Mouse (Mus musculus) splenic B cell, adult 2 months (primary cell): ENCODE data around the gene Gm14440.
"Not testable (repeated sequence)": the region's sequence is repeated elsewhere in the genome, so short reads cannot be mapped to it uniquely, and the experiment has no call there.

ENCODE experiments used
- DNase-seq: peaks from one replicate; pipeline ENCODE4 v3.0.0-alpha.2; 2011; ENCODE audit warnings: low read depth, low spot score
- H3K27me3 ChIP-seq: 2 replicates; pipeline ENCODE4 v1.6.1; 2012; ENCODE audit warnings: mild to moderate bottlenecking, low read length, moderate library complexity, mixed read lengths; ENCODE audit not compliant: control insufficient read depth, poor library complexity, insufficient read depth, severe bottlenecking
- H3K36me3 ChIP-seq: 2 replicates; pipeline ENCODE4 v1.6.1; 2012; ENCODE audit warnings: mild to moderate bottlenecking, low read length, moderate library complexity, mixed read lengths; ENCODE audit not compliant: control insufficient read depth, poor library complexity, insufficient read depth, severe bottlenecking

Gm14440 gene

DNA sequence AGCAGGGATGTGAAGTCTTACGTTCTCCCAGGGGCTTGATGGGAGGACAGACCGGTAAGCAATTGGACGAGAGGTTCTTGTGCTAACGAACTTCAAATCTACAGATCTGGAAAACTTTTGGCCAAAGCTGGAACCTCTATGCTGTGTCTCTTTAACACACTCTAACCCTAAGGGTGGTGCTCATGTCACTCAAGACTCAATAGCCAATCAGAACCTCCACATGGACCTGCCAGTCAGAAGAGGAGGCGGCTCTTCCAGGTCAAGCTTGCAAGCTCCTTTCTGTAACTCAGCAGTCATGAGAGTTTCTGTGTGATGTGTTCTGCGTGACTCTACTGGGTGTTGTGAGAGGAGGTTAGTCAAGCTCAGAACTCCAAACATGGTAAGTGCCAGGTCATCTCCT lies at the start of gene Gm14440:
Gene Gm14440, plus strand, starts transcription at position 301 of the 400 bp plus-strand sequence.
- H3K36me3 ChIP-seq, H3K27me3 ChIP-seq, DNase-seq: not testable (repeated sequence)
